Mouse (Mus musculus): ENCODE results near the gene Cd68.
"Not testable (repeated sequence)": the region's sequence is repeated elsewhere in the genome, so short reads cannot be mapped to it uniquely, and the experiment has no call there.

The Cd68 gene

DNA sequence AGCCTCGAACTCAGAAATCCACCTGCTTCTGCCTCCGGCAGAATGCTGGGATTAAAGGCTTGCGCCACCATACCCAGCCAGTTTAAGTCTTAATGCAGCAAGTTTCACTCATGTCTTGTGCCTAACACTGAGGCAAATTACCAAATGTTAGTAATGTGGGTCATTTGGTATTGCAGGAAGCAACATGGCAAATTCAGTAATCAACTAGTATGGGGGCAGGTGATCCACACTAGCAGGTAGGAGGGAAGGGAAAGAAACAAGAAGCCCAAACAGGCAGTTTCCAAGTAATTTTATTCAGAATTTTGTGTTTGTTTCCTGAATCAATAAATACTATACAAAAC is 682 bp upstream of the Cd68 start:
- DNase-seq (ENCODE audit: low spot score) = no peak

DNA sequence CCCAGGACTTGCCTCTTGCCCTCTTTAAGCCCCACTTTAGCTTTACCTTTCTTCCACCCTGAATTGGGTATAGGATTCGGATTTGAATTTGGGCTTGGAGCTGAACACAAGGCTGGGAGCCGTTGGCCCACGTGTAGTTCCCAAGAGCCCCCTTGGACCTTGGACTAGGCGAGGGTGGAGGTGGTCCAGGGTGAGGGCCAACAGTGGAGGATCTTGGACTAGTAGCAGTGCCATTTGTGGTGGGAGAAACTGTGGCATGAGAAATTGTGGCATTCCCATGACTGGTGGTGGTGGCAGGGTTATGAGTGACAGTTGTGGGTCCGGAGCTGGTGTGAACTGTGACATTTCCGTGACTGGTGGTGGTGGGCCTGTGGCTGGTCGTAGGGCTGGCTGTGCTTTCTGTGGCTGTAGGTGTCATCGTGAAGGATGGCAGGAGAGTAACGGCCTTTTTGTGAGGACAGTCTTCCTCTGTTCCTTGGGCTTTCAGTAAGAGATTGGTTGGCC is 444 bp downstream of the Cd68 start:
- DNase-seq (ENCODE audit: low spot score) = no peak

DNA sequence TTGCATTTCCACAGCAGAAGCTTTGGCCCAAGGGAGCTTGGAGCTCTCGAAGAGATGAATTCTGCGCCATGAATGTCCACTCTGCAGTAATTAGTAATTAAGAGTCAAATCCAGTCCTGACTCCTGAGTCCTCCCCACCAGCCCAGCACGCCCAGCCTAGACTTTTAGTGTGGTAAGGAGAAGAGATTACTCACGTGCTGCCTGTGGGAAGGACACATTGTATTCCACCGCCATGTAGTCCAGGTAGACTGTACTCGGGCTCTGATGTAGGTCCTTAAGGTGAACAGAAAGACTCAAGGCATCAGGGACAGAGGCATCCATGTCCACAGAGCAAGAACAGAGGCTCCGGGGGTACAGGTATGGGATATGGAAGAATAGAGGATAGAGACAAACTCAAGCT is 1.1 kb downstream of the Cd68 start:
- DNase-seq (ENCODE audit: low spot score) = no peak

DNA sequence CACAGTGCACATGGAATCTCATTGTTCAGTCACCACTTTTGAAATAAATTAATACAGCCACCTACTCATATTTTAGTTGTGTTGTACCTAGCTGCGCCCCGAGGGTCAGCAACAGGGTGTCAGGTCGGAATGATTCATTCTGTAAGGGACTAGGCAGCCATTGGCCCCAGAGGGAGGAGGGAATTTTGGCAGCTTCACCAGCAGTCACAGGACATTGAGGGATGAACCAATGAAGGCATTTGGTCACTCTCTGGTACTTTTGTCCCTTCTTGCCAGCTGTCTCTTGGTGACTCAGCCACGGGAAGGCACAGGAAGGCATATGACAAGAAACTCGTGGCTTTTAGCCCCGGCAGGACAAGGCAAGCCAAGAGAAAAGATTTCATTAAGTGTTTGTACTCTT is 2.2 kb downstream of the Cd68 start:
- no peak for DNase-seq (ENCODE audit: low spot score)

DNA sequence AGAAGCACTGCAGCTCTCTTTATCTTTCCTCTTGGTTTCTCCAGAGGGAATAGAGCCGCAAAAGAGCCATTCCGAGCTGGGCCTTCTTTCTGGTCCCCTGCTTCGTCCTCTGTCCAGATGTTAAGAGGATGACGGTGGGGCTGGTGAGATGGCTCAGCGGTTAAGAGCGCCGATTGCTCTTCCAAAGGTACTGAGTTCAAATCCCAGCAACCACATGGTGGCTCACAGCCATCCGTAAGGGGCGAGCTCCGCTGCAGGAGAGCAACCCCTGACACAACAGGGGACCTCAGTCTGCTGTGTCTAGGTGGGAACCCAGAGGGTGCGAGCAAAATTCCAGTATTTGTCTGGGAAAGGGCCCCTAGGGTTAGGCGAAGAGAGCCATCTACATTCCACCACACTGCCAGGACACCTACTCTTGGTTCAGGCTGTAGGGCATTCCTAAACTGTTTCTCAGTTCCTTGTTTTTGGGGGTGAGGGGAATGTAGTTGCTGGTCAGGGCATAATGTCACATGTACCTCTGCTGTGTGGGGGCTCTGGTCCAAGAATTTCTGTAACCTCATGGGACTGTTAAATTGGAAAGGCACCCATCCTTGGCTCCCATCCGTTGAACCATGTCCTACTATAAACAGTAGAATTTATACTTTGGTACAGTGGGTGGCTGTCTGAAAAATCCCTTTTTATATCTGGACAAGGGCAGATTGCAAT is 2.8 kb downstream of the Cd68 start:
- no peak for DNase-seq (ENCODE audit: low spot score)

DNA sequence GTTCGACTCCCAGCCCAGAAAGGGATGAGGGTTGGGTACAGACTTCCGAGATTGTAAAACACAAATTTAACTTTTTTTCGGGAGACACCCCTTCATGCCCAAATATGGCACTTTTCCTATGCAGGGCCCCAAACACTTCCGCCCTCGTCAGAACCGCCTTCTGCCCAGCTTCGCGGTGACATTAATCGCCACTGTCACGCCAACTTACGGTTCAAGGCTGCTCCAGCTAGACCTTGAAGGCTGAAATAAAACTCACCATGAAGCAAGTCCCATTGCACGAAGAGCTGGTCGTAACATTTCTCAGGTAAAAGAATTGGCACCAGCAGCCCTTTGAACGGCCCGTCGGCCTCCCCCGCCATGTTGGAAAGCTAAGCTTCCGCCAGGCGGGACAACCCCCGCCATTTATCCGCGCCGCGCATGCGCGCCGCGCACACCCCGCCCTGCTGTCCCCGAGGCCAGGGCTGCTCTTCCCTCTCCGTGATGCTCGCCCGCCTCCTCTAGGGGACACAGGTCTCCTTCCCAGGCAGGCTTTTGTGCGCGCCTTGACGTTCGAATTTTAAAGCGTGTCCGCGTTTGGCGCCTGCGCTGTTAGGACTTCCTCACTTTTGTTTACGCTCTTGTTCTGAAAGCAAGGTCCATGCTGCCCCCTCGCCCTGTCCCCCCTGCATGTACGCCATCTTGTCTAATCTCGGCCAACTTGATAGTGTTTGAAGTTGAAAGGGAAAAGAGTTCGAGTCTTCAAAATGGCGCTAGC is 3.6 kb downstream of the Cd68 start, which contains the start of gene Mpdu1:
TSS of gene Mpdu1 (minus strand) at position 430 of the 754 bp plus-strand sequence.
- DNase-seq (ENCODE audit: low spot score) = peak; percentile 92

DNA sequence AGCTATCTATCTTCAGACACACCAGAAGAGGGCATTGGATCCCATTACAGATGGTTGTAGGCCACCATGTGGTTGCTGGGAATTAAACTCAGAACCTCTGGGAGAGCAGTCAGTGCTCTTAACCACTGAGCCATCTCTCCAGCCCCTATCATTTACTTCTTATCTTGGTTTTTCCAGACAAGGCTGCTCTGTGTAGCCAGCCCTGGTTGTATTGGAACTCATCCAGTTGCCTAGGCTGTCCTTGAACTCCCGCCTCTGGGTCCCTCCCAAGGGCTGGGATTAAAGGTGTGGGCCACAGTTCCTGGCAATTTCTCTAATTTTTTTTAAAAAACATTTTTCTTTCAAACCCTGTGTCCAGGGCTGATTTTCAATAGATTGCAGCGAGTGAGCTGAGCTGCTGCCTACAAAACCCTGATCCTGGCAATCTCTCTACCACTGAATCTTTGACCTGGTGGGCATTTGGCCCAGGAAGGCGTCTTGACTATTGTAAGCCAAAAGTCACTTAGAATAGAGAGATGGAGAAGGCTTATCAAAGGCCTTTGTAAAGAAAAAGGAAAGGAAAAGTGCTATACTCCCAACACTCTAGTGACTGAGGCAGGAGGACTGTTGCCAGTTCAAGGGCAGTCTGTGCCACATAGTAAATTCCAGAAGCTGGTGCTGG is 4.6 kb downstream of the Cd68 start:
- DNase-seq (ENCODE audit: low spot score) = no peak

DNA sequence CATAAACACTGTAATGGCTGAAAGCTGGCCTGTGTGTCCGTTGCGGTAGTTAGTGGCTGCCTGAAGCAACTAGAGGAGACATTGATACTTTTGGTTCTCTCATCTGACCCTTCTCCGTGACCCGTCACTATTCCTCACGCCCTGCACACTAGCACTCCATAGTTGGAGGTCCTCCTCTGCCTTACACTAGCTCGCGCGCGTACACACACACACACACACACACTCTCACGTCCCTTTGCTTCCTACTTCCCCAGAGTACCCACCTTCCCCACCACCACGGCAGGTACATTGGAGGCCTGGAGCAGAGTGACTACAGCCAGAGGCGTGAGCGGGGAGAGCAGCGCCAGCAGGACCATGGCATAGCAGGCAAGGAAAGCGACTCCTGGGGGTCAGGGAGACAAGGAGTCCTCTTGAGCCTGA is 8.5 kb downstream of the Cd68 start:
- DNase-seq (ENCODE audit: low spot score) = no peak

DNA sequence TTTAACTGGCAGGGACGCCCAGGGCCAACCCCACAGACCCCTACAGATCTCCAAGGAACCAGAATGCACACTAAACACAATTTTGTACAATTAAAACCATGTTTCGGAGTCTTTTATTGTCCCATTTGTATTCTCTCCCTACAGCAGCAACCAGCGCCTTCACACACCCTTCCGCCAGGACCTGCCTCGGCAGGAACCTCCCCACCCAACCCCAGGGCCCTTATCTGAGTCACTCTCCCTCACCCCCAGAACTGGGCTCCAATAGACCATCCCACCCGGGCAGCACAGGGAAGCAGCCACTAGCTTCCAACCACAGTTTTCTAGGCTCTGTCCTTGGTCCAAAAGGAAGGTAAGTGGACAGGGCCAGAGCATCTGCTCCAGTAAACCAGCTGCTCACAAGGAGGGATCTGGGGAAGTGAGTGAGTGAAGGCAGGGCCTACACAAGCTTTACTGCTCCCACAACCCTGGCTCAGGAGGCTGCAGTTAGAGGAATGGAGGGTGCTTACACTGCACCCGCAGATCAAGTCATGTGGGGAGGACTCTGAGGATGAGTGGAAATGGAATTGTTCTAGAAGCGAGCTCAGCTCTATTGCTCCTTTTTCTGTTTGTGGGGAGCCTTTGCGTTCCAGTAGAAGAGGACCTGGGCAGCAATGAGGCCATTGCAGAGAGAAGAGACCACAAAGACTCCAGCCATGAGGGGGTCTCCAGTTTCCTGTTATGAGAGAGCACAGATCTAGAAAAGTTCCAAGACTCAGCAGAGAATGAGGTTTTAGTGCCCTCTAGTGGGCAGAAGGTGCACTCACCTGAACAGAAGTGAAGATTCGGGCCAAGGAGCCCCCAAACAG is 9.1 kb downstream of the Cd68 start:
- peak; percentile 50 for DNase-seq (ENCODE audit: low spot score)

DNA sequence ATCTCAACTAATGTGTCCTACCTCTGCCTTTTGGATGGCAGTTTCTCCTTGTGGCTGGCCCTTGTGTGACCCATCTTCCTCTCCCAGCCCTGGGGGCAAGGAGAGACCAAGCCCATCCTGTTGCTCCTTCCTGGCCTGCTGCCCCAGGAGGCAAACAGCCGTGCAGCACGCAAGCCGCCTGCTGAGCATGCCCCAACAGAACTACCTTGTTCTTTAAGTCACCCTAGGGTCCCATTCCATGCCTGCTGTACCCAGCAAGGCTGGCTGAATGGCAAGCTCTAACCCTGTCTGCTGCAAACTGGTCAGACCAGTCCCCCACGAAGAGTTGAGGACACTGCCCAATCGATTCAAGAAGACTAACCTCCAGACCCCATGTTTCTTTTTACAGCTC is 9.9 kb downstream of the Cd68 start:
- no peak for DNase-seq (ENCODE audit: low spot score)

DNA sequence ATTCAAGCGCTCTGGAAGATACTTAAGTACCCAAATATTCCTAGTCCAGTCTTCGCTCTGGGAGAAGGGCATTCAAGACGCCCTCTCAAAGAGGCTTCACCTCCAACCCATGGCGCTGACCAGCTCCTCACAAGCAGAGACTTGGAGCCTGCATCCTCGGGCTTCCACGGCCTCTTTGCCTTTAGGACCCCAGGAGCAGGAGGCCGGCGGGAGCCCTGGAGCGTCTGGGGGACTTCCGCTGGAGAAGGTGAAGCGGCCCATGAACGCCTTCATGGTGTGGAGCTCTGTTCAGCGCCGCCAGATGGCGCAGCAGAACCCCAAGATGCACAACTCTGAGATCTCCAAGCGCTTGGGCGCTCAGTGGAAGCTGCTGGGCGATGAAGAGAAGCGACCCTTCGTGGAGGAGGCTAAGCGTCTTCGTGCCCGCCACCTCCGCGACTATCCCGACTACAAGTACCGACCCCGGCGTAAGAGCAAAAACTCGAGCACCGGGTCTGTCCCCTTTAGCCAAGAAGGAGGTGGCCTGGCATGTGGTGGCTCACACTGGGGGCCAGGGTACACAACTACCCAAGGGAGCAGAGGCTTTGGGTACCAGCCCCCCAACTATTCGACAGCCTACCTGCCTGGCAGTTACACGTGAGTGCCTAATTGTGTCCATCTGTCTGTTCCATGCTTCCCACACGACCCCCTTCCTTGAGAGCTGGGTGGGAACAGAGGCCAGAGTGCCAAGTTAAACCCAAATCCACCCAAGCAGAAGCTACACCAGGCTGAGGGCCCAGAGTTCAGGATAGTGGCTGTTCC is 10.5 kb downstream of the Cd68 start, which contains the start of gene Sox15:
TSS of gene Sox15 (plus strand) at position 51 of the 801 bp plus-strand sequence.
- peak; percentile 29 for DNase-seq (ENCODE audit: low spot score)

DNA sequence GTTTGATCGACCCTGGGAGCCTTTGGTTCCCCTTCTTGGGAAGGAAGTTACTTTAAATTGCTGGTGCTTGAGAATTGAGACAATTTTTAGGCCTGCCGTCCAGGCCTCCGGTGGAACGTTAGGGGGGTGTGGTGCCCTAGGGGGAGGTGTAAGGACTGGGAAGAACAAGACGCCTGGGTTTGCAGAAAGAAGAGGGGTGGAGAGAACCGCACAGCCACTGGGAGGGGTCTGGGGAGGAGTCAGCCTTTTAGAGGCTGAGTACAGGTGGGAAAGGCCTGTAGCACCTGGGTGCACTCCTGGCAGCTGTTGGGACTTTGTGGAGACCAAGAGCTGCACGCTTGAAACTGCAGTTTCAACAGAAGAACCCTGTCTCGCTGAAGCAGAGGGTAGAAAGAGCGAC is 11.2 kb downstream of the Cd68 start:
- no peak for DNase-seq (ENCODE audit: low spot score)

DNA sequence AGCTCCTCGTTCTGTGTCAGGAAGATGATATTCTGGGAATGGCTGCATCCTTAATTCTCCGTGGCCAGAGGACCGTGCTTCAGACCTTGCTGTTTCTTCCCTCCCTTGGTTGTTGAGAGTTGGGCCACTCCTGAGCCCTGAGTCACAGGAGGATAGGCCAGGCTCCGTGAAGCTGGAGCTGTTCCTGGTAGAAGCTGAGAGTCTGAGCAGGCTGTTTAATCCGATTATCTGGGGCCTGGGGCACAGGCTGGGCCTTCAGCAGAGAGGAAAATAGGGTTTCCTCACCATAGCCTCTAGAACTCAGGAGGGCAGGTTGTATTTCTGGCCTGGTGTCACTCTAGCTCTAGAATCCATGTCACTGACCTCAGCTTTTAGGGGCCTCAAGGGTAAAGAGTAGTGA is 12.6 kb downstream of the Cd68 start:
- DNase-seq (ENCODE audit: low spot score) = no peak

DNA sequence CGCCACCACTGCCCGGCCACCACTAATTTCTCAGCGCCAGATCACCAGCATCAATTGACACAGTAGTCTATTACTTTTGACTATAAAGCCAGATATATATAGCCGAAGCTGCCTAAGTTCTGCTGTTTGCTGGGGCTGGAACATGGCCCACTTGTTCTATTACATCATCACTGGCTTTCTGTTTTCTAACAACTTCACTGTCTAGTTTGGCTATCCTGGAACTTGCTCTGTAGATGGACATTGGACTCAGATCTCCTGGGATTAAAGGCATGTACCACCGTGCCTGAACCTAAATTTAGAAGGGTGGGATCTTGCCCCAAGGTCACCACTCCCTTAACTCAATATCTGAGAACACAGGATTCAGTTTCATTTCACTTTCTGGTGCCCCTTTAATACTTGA is 20.1 kb downstream of the Cd68 start:
- no peak for DNase-seq (ENCODE audit: low spot score)

DNA sequence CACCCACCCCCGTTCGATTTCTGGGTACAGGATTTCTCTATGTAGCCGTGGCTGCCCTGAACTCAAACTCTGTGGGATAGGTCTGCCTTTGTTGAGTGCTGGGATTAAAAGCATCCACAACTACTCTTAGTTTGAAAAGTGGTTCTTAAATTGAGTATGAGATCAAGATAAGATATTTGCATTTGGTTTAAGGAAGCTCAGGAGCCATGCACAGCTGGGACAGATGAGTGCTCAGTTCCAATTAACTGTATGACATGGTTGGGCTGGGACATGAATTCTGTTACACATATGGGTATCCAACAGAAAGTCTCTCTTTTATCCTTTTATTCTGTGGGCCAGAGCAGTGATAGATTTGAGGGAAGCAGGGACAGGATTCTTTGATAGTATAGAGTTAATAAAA is 30.5 kb downstream of the Cd68 start:
- DNase-seq (ENCODE audit: low spot score) = no peak

DNA sequence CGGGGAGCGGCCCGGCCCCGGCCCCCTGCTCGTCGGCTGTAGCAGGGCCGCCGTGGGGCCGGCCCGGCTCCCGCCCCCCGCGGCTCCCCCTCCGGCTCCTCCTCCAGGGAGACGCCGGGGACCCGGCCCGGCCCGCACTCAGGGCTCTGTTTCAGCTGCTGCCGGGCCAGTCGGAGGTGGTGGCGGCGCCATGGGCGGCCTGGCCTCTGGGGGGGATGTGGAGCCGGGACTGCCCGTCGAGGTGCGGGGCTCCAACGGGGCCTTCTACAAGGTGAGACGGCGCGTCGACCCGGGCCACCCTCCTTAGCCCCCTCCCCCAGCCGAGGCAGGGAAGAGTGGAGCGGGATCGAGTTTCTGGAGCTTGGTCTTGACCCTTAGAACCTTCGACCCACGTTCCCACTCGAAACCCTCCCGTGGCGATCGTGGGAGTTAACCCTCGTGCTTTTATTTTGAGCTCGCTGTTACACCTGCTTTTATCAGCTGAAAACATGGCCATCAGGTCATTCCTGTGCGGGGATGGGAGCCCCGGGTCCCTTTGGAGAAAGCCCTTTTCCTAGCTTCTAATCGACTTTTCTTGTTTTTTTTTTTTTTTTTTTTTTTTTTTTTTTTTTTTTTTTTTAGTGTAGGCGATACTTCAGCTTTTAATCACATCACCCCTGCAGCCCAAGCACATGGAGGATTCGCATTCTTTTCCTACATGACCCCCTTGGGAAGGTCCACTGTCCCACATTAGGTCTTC is 32.7 kb downstream of the Cd68 start:
- no peak for DNase-seq (ENCODE audit: low spot score)

DNA sequence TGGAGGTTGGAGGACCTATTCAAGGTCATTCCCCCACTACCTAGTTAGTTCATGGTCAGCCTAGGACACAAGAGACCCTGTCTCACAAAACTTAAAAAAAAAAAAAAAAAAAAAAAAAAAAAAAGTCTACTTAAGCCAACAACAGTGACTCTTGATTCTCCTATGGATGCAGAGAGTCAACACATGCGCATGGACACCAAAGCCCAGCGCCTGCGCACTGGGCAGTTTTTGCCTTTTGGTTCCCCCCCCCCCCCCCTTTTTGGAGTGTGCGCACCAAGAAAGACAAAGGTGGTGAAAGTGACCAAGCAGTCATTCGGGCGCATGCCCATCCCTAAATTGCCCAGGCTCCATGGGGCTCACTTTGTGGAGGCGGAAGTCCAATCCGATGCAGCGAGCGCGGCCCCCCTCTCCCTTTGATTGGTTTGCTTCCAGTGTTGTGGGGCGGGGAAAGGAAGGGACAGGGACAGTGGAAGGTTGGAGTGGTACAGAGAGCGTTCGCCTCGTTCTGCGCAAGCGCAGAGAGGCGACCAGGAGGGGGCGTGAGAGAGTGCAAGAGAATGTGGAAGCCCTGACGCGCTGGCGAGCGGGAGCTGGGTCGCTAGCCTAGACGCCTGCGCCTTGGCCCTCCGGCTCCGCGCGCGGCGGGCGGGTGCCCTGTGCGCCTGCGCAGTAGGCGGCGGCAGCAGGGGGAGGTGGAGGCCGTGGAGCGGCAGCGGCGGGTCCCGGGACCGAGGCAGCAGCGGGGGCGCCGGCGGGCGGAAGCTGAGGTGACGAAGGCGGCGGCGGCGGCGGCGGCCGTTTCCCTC is 33.5 kb downstream of the Cd68 start, which contains the start of gene Fxr2:
TSS of gene Fxr2 (plus strand) at position 707 of the 806 bp plus-strand sequence.
- peak; percentile 100 for DNase-seq (ENCODE audit: low spot score)

DNA sequence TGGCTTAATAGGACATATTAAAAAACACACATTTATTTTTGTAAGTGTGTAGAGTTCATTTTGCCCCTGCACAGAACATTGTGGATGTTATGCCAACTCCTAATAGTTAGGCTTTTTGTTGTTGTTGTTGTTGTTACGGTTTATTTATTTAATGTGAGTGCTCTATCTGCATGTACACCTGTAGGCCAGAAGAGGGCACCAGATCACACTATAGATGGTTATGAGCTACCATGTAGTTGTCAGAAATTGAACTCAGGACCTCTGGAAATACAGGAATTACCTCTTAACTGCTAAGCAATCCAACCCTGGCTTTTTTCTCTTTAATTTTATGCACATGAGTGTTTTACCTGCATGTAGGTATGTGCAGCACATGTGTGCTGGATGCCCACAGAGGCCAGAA is 36.2 kb downstream of the Cd68 start:
- DNase-seq (ENCODE audit: low spot score) = no peak

DNA sequence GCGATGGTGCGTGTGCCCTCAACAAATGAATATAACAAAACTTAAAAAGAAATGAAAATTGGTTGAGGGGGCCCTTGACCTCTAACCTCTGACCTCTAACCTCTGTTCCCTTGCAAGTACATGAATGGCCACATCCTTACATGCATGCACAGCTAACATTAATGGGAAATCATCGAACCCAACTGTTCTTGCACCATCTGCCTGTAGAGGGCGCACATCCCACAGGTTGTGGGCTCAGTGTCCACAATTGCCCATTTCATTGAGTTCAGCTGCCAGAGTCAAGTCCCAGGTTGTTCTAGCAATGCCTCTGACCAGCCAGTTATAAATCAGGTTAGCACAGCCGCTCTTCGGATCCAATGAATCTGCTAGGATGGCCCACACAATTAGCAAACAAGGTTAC is 37.7 kb downstream of the Cd68 start:
- DNase-seq (ENCODE audit: low spot score) = peak; percentile 65

DNA sequence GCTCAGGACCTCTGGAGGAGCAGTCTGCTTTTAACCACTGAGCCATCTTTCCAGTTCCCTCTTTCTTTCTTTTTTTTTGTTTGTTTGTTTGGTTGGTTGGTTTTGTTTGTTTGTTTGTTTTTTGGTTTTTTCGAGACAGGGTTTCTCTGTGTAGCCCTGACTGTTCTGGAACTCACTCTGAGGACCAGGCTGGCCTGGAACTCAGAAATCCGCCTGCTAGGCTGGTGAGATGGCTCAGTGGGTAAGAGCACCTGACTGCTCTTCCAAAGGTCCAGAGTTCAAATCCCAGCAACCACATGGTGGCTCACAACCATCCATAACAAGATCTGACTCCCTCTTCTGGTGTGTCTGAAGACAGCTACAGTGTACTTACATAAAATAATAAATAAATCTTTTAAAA is 41.6 kb downstream of the Cd68 start:
- not testable (repeated sequence) for DNase-seq (ENCODE audit: low spot score)

Measured in spleen, adult 12 weeks (tissue).